Comparison of ENCODE assay signal across 9 mouse cellular contexts in genomic region chr8:70574915-70575314, GRCm38 (mm10). TPM values are rescaled to one million over a fixed set of nuclear protein-coding genes. Genes with fewer than 3 reads are reported as not detected.
DNase-seq lines count a peak whose midpoint lies in the region; ATAC-seq and TF ChIP-seq lines count a peak whose summit lies in the region.
"Had no signal": no experiment of that assay in that cellular context is flagged by ENCODE, and none has a peak within 500 bp of the region (broad histone marks: within the 10 kb centered on the region; RNA-seq: fewer than 3 reads in every experiment).

No protein-coding gene starts in this region.

- no peaks in the 10 kb centered on the region for H3K9me3 ChIP-seq in liver, embryonic 13.5 days (replicated peaks)
- H3K9me3 ChIP-seq in liver, postnatal 0 days (ENCODE audit: low read length), result no peaks in the 10 kb centered on the region
- H3K9me3 ChIP-seq in intestine, embryonic 15.5 days, result no peaks in the 10 kb centered on the region

- no peaks in the 10 kb centered on the region for H3K27me3 ChIP-seq in liver, embryonic 13.5 days
- H3K27me3 ChIP-seq in liver, postnatal 0 days (ENCODE audit: insufficient read depth, low read length), result no peaks in the 10 kb centered on the region
- no peaks in the 10 kb centered on the region for H3K27me3 ChIP-seq in intestine, embryonic 15.5 days (replicated peaks)

- no peak overlapping the region for H3K4me3 ChIP-seq in liver, embryonic 13.5 days (replicated peaks)
- no peak overlapping the region for H3K4me3 ChIP-seq in liver, postnatal 0 days (ENCODE audit: low read depth, low read length)
- no peak overlapping the region for H3K4me3 ChIP-seq in intestine, embryonic 15.5 days (replicated peaks)

- 47% methylated on average over 4 of the region's 4 CpGs for WGBS in liver, embryonic 13.5 days (ENCODE audit: insufficient replicate concordance)
- 58% methylated on average over 4 of the region's 4 CpGs for WGBS in liver, postnatal 0 days (ENCODE audit: insufficient replicate concordance)
- 73% methylated on average over 4 of the region's 4 CpGs for WGBS in intestine, embryonic 15.5 days

- H3K36me3 ChIP-seq in liver, embryonic 13.5 days, result peaks cover 33% of the 10 kb centered on the region
- H3K36me3 ChIP-seq in liver, postnatal 0 days (replicated peaks; ENCODE audit: insufficient read depth, low read length), result peaks cover 23% of the 10 kb centered on the region
- H3K36me3 ChIP-seq in intestine, embryonic 15.5 days, result peaks cover 10% of the 10 kb centered on the region; the same call in 1 of the 2 replicates

- TF ChIP-seq CTCF in liver, postnatal 0 days (IDR thresholded peaks at IDR 0.05; ENCODE audit: low read depth), result no peak

- no peak overlapping the region for H3K4me2 ChIP-seq in liver, embryonic 13.5 days
- H3K4me2 ChIP-seq in liver, postnatal 0 days (ENCODE audit: low read depth, low read length), result no peak overlapping the region
- no peak overlapping the region for H3K4me2 ChIP-seq in intestine, embryonic 15.5 days (replicated peaks)

- no peak for TF ChIP-seq EP300 in liver, postnatal 0 days (IDR thresholded peaks at IDR 0.05; ENCODE audit: low read depth)

- intact Hi-C loops in heart, postnatal 36 days (cut with DNase I), result loop anchor here (2.0 kb wide), 1 partner anchor 14 kb away; no protein-coding TSS in a partner anchor

- no peak overlapping the region for H3K27ac ChIP-seq in liver, embryonic 13.5 days
- no peak overlapping the region for H3K27ac ChIP-seq in liver, postnatal 0 days (ENCODE audit: low read depth)
- H3K27ac ChIP-seq in intestine, embryonic 15.5 days, result no peak overlapping the region

- 0 out of 2 replicates have a peak, but pooled peaks have one; percentile 12 for ATAC-seq in liver, embryonic 13.5 days (ENCODE audit: low read depth)
- ATAC-seq in liver, postnatal 0 days, result no peak
- no peak for ATAC-seq in intestine, embryonic 15.5 days

- no peak overlapping the region for H3K9ac ChIP-seq in liver, embryonic 13.5 days
- no peak overlapping the region for H3K9ac ChIP-seq in liver, postnatal 0 days (replicated peaks)
- H3K9ac ChIP-seq in intestine, embryonic 15.5 days, result no peak overlapping the region

- peaks cover 27% of the 10 kb centered on the region for H3K4me1 ChIP-seq in liver, embryonic 13.5 days (replicated peaks)
- H3K4me1 ChIP-seq in liver, postnatal 0 days (ENCODE audit: insufficient read depth), result peaks cover 14% of the 10 kb centered on the region
- H3K4me1 ChIP-seq in intestine, embryonic 15.5 days (replicated peaks), result 0 out of 2 replicates have a peak, but pooled peaks cover 4% of the 10 kb centered on the region

- no peak for DNase-seq in liver, embryonic 13.5 days
- no peak for DNase-seq in liver, postnatal 0 days
- peak; percentile 83 for DNase-seq in cerebellum, adult 9-10 months
- peak; percentile 67 to 78 for DNase-seq in heart, postnatal 36 days
- DNase-seq in lung, postnatal 36 days, result peak; percentile 74
- no peak for DNase-seq in frontal cortex, postnatal 36 days (ENCODE audit: low spot score in 2 of 2)
- no peak for DNase-seq in ovary, postnatal 14 days (ENCODE audit: low spot score)
- DNase-seq: embryo, embryonic 11 days had no signal

RNA-seq across cellular contexts. Expression of gene Isyna1, which starts 19.3 kb away (rescaled TPM):
- polyA plus RNA-seq in liver, embryonic 13.5 days (2015; fragmentation: Nextera tagmentation; extraction: Ambion mirVana), result 82.8 and 84.9 TPM in 2 replicates
- polyA plus RNA-seq in liver, postnatal 0 days (2015; fragmentation: Nextera tagmentation; extraction: Ambion mirVana), result 18.8 and 21.6 TPM in 2 replicates
- 10 to 100 TPM; 22.2 to 25.8 TPM for total RNA-seq in heart, postnatal 36 days (2021)
- polyA plus RNA-seq in intestine, embryonic 15.5 days (2015; fragmentation: Nextera tagmentation; extraction: Ambion mirVana), result 123 and 130 TPM in 2 replicates

RNA-seq across cellular contexts. Expression of gene Ssbp4, which starts 33.8 kb away (rescaled TPM):
- 54.2 and 62.4 TPM in 2 replicates for polyA plus RNA-seq in liver, embryonic 13.5 days (2015; fragmentation: Nextera tagmentation; extraction: Ambion mirVana)
- polyA plus RNA-seq in liver, postnatal 0 days (2015; fragmentation: Nextera tagmentation; extraction: Ambion mirVana), result 32.5 and 35.4 TPM in 2 replicates
- total RNA-seq in heart, postnatal 36 days (2021), result 10 to 100 TPM; 28.9 to 35.0 TPM
- 86.9 and 91.7 TPM in 2 replicates for polyA plus RNA-seq in intestine, embryonic 15.5 days (2015; fragmentation: Nextera tagmentation; extraction: Ambion mirVana)

RNA-seq across cellular contexts. Expression of gene Ell, which starts 35.7 kb away (rescaled TPM):
- polyA plus RNA-seq in liver, embryonic 13.5 days (2015; fragmentation: Nextera tagmentation; extraction: Ambion mirVana), result 9.7 and 10.5 TPM in 2 replicates
- 9.5 and 9.7 TPM in 2 replicates for polyA plus RNA-seq in liver, postnatal 0 days (2015; fragmentation: Nextera tagmentation; extraction: Ambion mirVana)
- 10 to 100 TPM; 12.0 to 12.1 TPM for total RNA-seq in heart, postnatal 36 days (2021)
- 15.9 TPM in 2 replicates for polyA plus RNA-seq in intestine, embryonic 15.5 days (2015; fragmentation: Nextera tagmentation; extraction: Ambion mirVana)

RNA-seq across cellular contexts. Expression of gene Lrrc25, which starts 41.0 kb away (rescaled TPM):
- polyA plus RNA-seq in liver, embryonic 13.5 days (2015; fragmentation: Nextera tagmentation; extraction: Ambion mirVana), result 5.4 and 5.6 TPM in 2 replicates
- polyA plus RNA-seq in liver, postnatal 0 days (2015; fragmentation: Nextera tagmentation; extraction: Ambion mirVana), result 9.8 and 10.4 TPM in 2 replicates
- total RNA-seq in heart, postnatal 36 days (2021), result 1 to 10 TPM; 1.9 to 3.0 TPM
- polyA plus RNA-seq in intestine, embryonic 15.5 days (2015; fragmentation: Nextera tagmentation; extraction: Ambion mirVana), result 2.4 and 2.5 TPM in 2 replicates

RNA-seq across cellular contexts. Expression of gene Kxd1, which starts 47.2 kb away (rescaled TPM):
- polyA plus RNA-seq in liver, embryonic 13.5 days (2015; fragmentation: Nextera tagmentation; extraction: Ambion mirVana), result 36.2 TPM in 2 replicates
- polyA plus RNA-seq in liver, postnatal 0 days (2015; fragmentation: Nextera tagmentation; extraction: Ambion mirVana), result 43.1 and 43.3 TPM in 2 replicates
- total RNA-seq in heart, postnatal 36 days (2021), result 10 to 100 TPM; 88.4 to 91.4 TPM
- 60.5 and 65.8 TPM in 2 replicates for polyA plus RNA-seq in intestine, embryonic 15.5 days (2015; fragmentation: Nextera tagmentation; extraction: Ambion mirVana)

Comparison
In these comparisons a context has a peak if more than half of its experiments do, and no peak if none do; other contexts are left out.
1. DNase-seq: peak in cerebellum, adult 9-10 months (single experiment), heart, postnatal 36 days (2 of 2) and lung, postnatal 36 days (single experiment); none in liver, embryonic 13.5 days (single experiment), liver, postnatal 0 days (single experiment), frontal cortex, postnatal 36 days (0 of 2) and ovary, postnatal 14 days (single experiment).